8 mouse cellular contexts compared by ENCODE assay signal in genomic region chr9:121299223-121299755, GRCm38 (mm10). TPM values are rescaled to one million over a fixed set of nuclear protein-coding genes. Genes with fewer than 3 reads are reported as not detected.
DNase-seq lines count a peak whose midpoint lies in the region; ATAC-seq and TF ChIP-seq lines count a peak whose summit lies in the region.

No protein-coding gene starts in this region.

- H3K9ac ChIP-seq in heart, postnatal 0 days (replicated peaks; ENCODE audit: low read depth, low read length) = peak overlapping the region; percentile 92

- H3K79me2 ChIP-seq in macrophage (ENCODE audit: inconsistent target) = peaks cover 66% of the 10 kb centered on the region

- H3K4me2 ChIP-seq in heart, postnatal 0 days (ENCODE audit: low read depth, low read length) = peak overlapping the region; percentile 97

- H3K9me3 ChIP-seq in E14TG2a.4 (ENCODE audit: low read length) = no peaks in the 10 kb centered on the region
- no peaks in the 10 kb centered on the region for H3K9me3 ChIP-seq in heart, postnatal 0 days (replicated peaks; ENCODE audit: control insufficient read depth, low read length)

- H3K27ac ChIP-seq in heart, postnatal 0 days (ENCODE audit: low read depth) = peak overlapping the region; percentile 97
- H3K27ac ChIP-seq in macrophage = peak overlapping the region; percentile 51; the same call in 1 of the 2 replicates

- intact Hi-C loops in left cerebral cortex, postnatal 36 days (cut with DNase I) = loop anchor here (5.0 kb wide), 1 partner anchor 73 kb away; no protein-coding TSS in a partner anchor

- no peak for TF ChIP-seq CTCF in E14TG2a.4 (conservative IDR thresholded peaks at IDR 0.05; ENCODE audit: low read length)
- no peak for TF ChIP-seq CTCF in heart, postnatal 0 days (IDR thresholded peaks at IDR 0.05; ENCODE audit: low read depth)

- peak; percentile 1 for DNase-seq in gastrocnemius, postnatal 10 days
- no peak for DNase-seq in gastrocnemius, adult 18-20 months (ENCODE audit: low spot score)
- DNase-seq in heart, postnatal 0 days (ENCODE audit: low spot score) = no peak
- no peak for DNase-seq in left cerebral cortex, adult 11 months (ENCODE audit: low spot score)
- no peak for DNase-seq in left cerebral cortex, postnatal 36 days (ENCODE audit: low spot score in 2 of 2)
- DNase-seq in ovary, postnatal 14 days (ENCODE audit: low spot score) = no peak

- no peak for ATAC-seq in heart, postnatal 0 days (ENCODE audit: insufficient read depth, low read depth)

- H3K4me3 ChIP-seq in E14TG2a.4 (replicated peaks; ENCODE audit: low read length) = peak overlapping the region; percentile 90
- peak overlapping the region; percentile 96 for H3K4me3 ChIP-seq in heart, postnatal 0 days (ENCODE audit: low read depth, low read length)
- peak overlapping the region; percentile 65; the same call in 1 of the 2 replicates for H3K4me3 ChIP-seq in macrophage (ENCODE audit: inconsistent target)

- H3K4me1 ChIP-seq in E14TG2a.4 (replicated peaks; ENCODE audit: low read depth, low read length) = peaks cover 74% of the 10 kb centered on the region
- H3K4me1 ChIP-seq in heart, postnatal 0 days (ENCODE audit: control insufficient read depth, insufficient read depth) = peaks cover 52% of the 10 kb centered on the region

- H3K36me3 ChIP-seq in E14TG2a.4 (ENCODE audit: insufficient read depth, low read length) (peaks cover 22% of the 10 kb centered on the region), macrophage (ENCODE audit: inconsistent target) (no peaks in the 10 kb centered on the region)
- H3K36me3 ChIP-seq in heart, postnatal 0 days (replicated peaks; ENCODE audit: control insufficient read depth, insufficient read depth, low read length) = no peaks in the 10 kb centered on the region

- TF ChIP-seq EP300 in heart, postnatal 0 days (IDR thresholded peaks at IDR 0.05; ENCODE audit: low read depth) = no peak

- peaks cover 41% of the 10 kb centered on the region for H3K27me3 ChIP-seq in E14TG2a.4 (ENCODE audit: insufficient read depth, low read length)
- no peaks in the 10 kb centered on the region for H3K27me3 ChIP-seq in heart, postnatal 0 days (ENCODE audit: control insufficient read depth, insufficient read depth, low read length)

- 39% methylated on average over 9 of the region's 9 CpGs for WGBS in heart, postnatal 0 days
- WGBS in macrophage (ENCODE audit: missing documents) = 62% methylated on average over 9 of the region's 9 CpGs

RNA-seq across cellular contexts. Expression of gene Trak1, which starts 2.0 kb away (rescaled TPM):
- 100 to 1,000 TPM; 203 to 207 TPM for total RNA-seq in gastrocnemius, postnatal 10 days (2021)
- total RNA-seq in gastrocnemius, adult 18-20 months (2021) = 100 to 1,000 TPM; 172 to 191 TPM
- 113 and 120 TPM in 2 replicates for total RNA-seq in heart, postnatal 0 days (2014; rRNA removed; ENCODE audit: low replicate concordance)
- 53.5 and 59.3 TPM in 2 replicates for polyA plus RNA-seq in heart, postnatal 0 days (2015; fragmentation: Nextera tagmentation; extraction: Ambion mirVana)
- total RNA-seq in macrophage (2018; cell fraction: chromatin; rRNA removed) = 100 to 1,000 TPM; 175 to 281 (median 222) TPM
- total RNA-seq in macrophage (2018; cell fraction: cytosol; rRNA removed) = 10 to 100 TPM; 48.6 to 71.4 (median 54.7) TPM
- 100 to 1,000 TPM in 25 of 26 experiments, 10 to 100 TPM in 1; 94.9 to 207 (median 141) TPM for total RNA-seq in macrophage (2018; cell fraction: nucleus; rRNA removed)
- 30.9 to 32.9 TPM (median 32.9 TPM) in 3 replicates for polyA plus RNA-seq in macrophage (2018)
- 100 to 1,000 TPM; 229 to 269 TPM for total RNA-seq in left cerebral cortex, postnatal 36 days (2021)

RNA-seq across cellular contexts. Expression of gene Ulk4, which starts 22.3 kb away (rescaled TPM):
- under 1 TPM; 0.80 to 0.97 TPM for total RNA-seq in gastrocnemius, postnatal 10 days (2021)
- under 1 TPM; 0.07 TPM for total RNA-seq in gastrocnemius, adult 18-20 months (2021)
- 1.3 and 1.5 TPM in 2 replicates for total RNA-seq in heart, postnatal 0 days (2014; rRNA removed; ENCODE audit: low replicate concordance)
- polyA plus RNA-seq in heart, postnatal 0 days (2015; fragmentation: Nextera tagmentation; extraction: Ambion mirVana) = 64.3 and 66.7 TPM in 2 replicates
- total RNA-seq in macrophage (2018; cell fraction: chromatin; rRNA removed) = 10 to 100 TPM in 3 of 26 experiments, 1 to 10 TPM in 22, under 1 TPM in 1; 0.92 to 10.8 (median 6.6) TPM
- 1 to 10 TPM in 1 of 26 experiments, under 1 TPM in 25; 0.33 to 1.5 (median 0.57) TPM for total RNA-seq in macrophage (2018; cell fraction: cytosol; rRNA removed)
- total RNA-seq in macrophage (2018; cell fraction: nucleus; rRNA removed) = 1 to 10 TPM in 24 of 26 experiments, under 1 TPM in 2; 0.52 to 3.7 (median 2.2) TPM
- 0.25 to 2.2 TPM (median 1.1 TPM) in 3 replicates for polyA plus RNA-seq in macrophage (2018)
- total RNA-seq in left cerebral cortex, postnatal 36 days (2021) = 10 to 100 TPM in 1 of 2 experiments, 1 to 10 TPM in 1; 6.3 to 11.4 TPM
